Mouse (Mus musculus) T-helper 17 cell (primary cell): ENCODE results near the gene Speer4f2.
"Not testable (repeated sequence)": the region's sequence is repeated elsewhere in the genome, so short reads cannot be mapped to it uniquely, and the experiment has no call there.

ENCODE experiments used
- in situ Hi-C, 2 experiments: fragments of 300-600 bp; cut with MboI, MseI; formaldehyde crosslinking; loops; 1 replicate in 1 of 2; 2 replicates in 1 of 2; pipeline ENCODE4 v1.15.1; 2025; ENCODE audit warnings: high pct_unique_total_duplicates in 2 of 2

Gene Speer4f2

GRCm38 (mm10) chr5:17372880-17373279, at the start of gene Speer4f2:
Gene Speer4f2 (plus strand): TSS chr5:17373180.
- in situ Hi-C loops: not testable (repeated sequence)

- in situ Hi-C loops: no loop called here
Observed at GRCm38 (mm10) chr5:17328946-17329566, 43.9 kb upstream of the Speer4f2 start.

GRCm38 (mm10) chr5:17334836-17335235, 38.1 kb upstream of the Speer4f2 start:
- in situ Hi-C loops: no loop called here

GRCm38 (mm10) chr5:17345741-17346140, 27.2 kb upstream of the Speer4f2 start:
- in situ Hi-C loops: not testable (repeated sequence)

GRCm38 (mm10) chr5:17359394-17359999, 13.5 kb upstream of the Speer4f2 start:
- in situ Hi-C loops: loop anchor here in 1 of 2 experiments (5.0 kb wide), 1 partner anchor 37 kb away; no protein-coding TSS in a partner anchor

- in situ Hi-C loops: no loop called here
Observed at GRCm38 (mm10) chr5:17389926-17390325, 16.9 kb downstream of the Speer4f2 start.

- in situ Hi-C loops: no loop called here
Observed at GRCm38 (mm10) chr5:17391207-17391606, 18.2 kb downstream of the Speer4f2 start.

- in situ Hi-C loops: no loop called here
Observed at GRCm38 (mm10) chr5:17400571-17400970, 27.6 kb downstream of the Speer4f2 start.

- in situ Hi-C loops: no loop called here
Observed at GRCm38 (mm10) chr5:17401206-17402077, 28.5 kb downstream of the Speer4f2 start.

GRCm38 (mm10) chr5:17402330-17403125, 29.5 kb downstream of the Speer4f2 start:
- in situ Hi-C loops: no loop called here

- in situ Hi-C loops: no loop called here
Observed at GRCm38 (mm10) chr5:17403584-17403983, 30.6 kb downstream of the Speer4f2 start.

GRCm38 (mm10) chr5:17408924-17409660, 36.1 kb downstream of the Speer4f2 start:
- in situ Hi-C loops: no loop called here

- in situ Hi-C loops: no loop called here
Observed at GRCm38 (mm10) chr5:17417201-17417600, 44.2 kb downstream of the Speer4f2 start.

- in situ Hi-C loops: no loop called here
Observed at GRCm38 (mm10) chr5:17419215-17419820, 46.3 kb downstream of the Speer4f2 start.

- in situ Hi-C loops: no loop called here
Observed at GRCm38 (mm10) chr5:17419921-17420320, 46.9 kb downstream of the Speer4f2 start.

- in situ Hi-C loops: no loop called here
Observed at GRCm38 (mm10) chr5:17422225-17422624, 49.2 kb downstream of the Speer4f2 start.

- in situ Hi-C loops: no loop called here
Observed at GRCm38 (mm10) chr5:17426930-17427329, 54.0 kb downstream of the Speer4f2 start.
